Mouse (Mus musculus) hindbrain, embryonic 14.5 days (tissue): Measurements from ENCODE around the gene Atat1. TPM values are rescaled to one million over a fixed set of nuclear protein-coding genes. Genes with fewer than 3 reads are reported as not detected.

Experiments
- ATAC-seq: fragments of 200-750 bp; cut with Nextera tagmentation; 2 replicates; pipeline ENCODE4 v1.8.0; 2017; ENCODE audit warnings: moderate number of reproducible peaks, mild to moderate bottlenecking, moderate TSS enrichment, moderate library complexity; ENCODE audit not compliant: low FRiP score
- DNase-seq: peaks from one replicate; pipeline ENCODE4 v3.0.0-alpha.2; 2015; ENCODE audit warnings: low spot score
- H3K27ac ChIP-seq: fragments of 300-500 bp; sonication (generic); 2 replicates; pipeline ENCODE4 v1.5.1; 2014; ENCODE audit warnings: mild to moderate bottlenecking, moderate library complexity
- H3K27me3 ChIP-seq: fragments of 300-500 bp; sonication (generic); 2 replicates; pipeline ENCODE4 v1.6.1; 2014; ENCODE audit warnings: mild to moderate bottlenecking, low read length, mixed read lengths; ENCODE audit not compliant: control insufficient read depth, insufficient read depth
- H3K36me3 ChIP-seq: fragments of 300-500 bp; sonication (generic); replicated peaks from 2 replicates; pipeline ENCODE4 v1.6.1; 2014; ENCODE audit not compliant: control insufficient read depth, insufficient read depth
- H3K4me1 ChIP-seq: fragments of 300-500 bp; sonication (generic); replicated peaks from 2 replicates; pipeline ENCODE4 v1.6.1; 2014; ENCODE audit warnings: antibody characterized with exemption, low read length, mixed read lengths; ENCODE audit not compliant: control insufficient read depth, insufficient read depth
- H3K4me2 ChIP-seq: fragments of 300-500 bp; sonication (generic); replicated peaks from 2 replicates; pipeline ENCODE4 v1.6.1; 2014; ENCODE audit warnings: mild to moderate bottlenecking, moderate library complexity
- H3K4me3 ChIP-seq: fragments of 300-500 bp; sonication (generic); replicated peaks from 2 replicates; pipeline ENCODE4 v1.5.1; 2014; ENCODE audit warnings: mild to moderate bottlenecking, low read length
- H3K9ac ChIP-seq: fragments of 300-500 bp; sonication (generic); 2 replicates; pipeline ENCODE4 v1.6.1; 2014
- H3K9me3 ChIP-seq: fragments of 300-500 bp; sonication (generic); 2 replicates; pipeline ENCODE4 v1.6.1; 2016; ENCODE audit warnings: low read length; ENCODE audit not compliant: control insufficient read depth
- WGBS: fragments of 180-500 bp; shearing (Covaris S2); extraction: QIAGEN DNeasy Blood & Tissue Kit; methylation state at CpG from one replicate; pipeline ENCODE4 v1.1.7; 2014; 5-methylcytosine and 5-hydroxymethylcytosine counted together
- polyA plus RNA-seq: library from polyadenylated mRNA; unstranded; fragments of >200 nt; fragmentation: Nextera tagmentation; extraction: Ambion mirVana; gene quantifications from 2 replicates; pipeline ENCODE4 v1.2.1, GENCODE M21; 2014

The Atat1 gene
- polyA plus RNA-seq, 1 experiment from 2014 or later: 408 TPM

DNA sequence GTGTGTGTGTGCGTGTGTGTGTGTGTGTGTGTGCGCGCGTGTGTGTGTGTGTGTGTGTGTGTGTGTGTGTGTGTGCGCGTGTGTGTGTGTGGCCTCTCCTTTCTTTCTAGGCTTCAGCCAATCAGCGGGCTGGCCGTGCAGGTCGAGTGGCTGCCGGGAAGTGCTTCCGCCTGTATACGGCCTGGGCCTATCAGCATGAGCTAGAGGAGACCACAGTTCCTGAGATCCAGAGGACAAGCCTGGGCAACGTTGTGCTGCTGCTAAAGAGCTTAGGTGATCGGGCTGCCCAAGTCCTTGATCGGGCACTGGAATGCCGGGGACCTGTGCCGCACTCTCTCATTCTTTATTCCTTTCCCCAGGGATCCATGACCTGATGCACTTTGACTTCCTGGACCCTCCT lies 22.1 kb downstream of the Atat1 start:
- H3K9ac ChIP-seq: no peak overlapping the region
- peaks cover 97% of the 10 kb centered on the region for H3K36me3 ChIP-seq
- ATAC-seq (no peak), DNase-seq (no peak)
- H3K9me3 ChIP-seq: no peaks in the 10 kb centered on the region
- WGBS: 72% methylated on average over 17 of the region's 17 CpGs
- H3K27me3 ChIP-seq: no peaks in the 10 kb centered on the region
- H3K4me2 ChIP-seq: no peak overlapping the region
- no peak overlapping the region for H3K4me3 ChIP-seq
- H3K27ac ChIP-seq: no peak overlapping the region
- H3K4me1 ChIP-seq: no peaks in the 10 kb centered on the region

DNA sequence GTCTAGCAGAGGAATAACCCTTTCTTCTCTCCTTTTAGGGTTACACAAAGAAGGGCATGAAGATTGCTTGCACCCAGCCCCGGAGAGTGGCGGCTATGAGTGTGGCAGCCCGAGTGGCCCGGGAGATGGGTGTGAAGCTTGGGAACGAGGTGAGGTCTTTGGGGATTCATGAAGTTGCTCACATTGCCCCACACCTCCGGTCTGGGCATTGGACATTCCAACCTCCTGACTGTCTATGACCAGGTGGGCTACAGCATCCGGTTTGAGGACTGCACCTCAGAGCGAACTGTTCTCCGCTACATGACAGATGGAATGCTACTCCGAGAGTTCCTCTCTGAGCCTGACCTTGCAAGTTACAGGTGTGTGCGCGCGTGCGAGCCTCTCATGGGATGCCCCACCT lies 26.1 kb downstream of the Atat1 start:
- WGBS: 98% methylated on average over 14 of the region's 14 CpGs
- no peak for ATAC-seq
- Histone ChIP-seq H3K4me1 (peaks cover 7% of the 10 kb centered on the region), H3K9ac (no peak overlapping the region), H3K27ac (no peak overlapping the region), H3K36me3 (peaks cover 71% of the 10 kb centered on the region), H3K27me3 (no peaks in the 10 kb centered on the region), H3K9me3 (no peaks in the 10 kb centered on the region), H3K4me3 (no peak overlapping the region), H3K4me2 (no peak overlapping the region)
- no peak for DNase-seq

DNA sequence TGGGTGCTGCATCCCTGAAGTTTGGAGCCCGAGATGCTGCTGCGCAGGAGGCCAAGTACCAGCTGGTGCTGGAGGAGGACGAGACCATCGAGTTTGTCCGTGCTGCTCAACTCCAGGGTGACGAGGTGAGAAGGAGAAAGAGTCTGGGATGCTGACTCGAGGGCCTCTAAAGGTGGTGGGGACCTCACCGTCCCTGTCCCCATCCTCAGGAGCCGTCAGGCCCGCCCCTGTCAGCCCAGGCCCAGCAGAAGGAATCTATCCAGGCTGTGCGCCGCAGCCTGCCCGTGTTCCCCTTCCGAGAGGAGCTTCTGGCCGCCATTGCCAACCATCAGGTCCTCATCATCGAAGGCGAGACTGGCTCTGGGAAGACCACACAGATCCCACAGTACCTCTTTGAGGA lies 27.0 kb downstream of the Atat1 start:
- ATAC-seq (no peak), DNase-seq (no peak)
- Histone ChIP-seq H3K4me2 (no peak overlapping the region), H3K9ac (no peak overlapping the region), H3K36me3 (peaks cover 63% of the 10 kb centered on the region), H3K4me1 (peaks cover 7% of the 10 kb centered on the region), H3K27me3 (no peaks in the 10 kb centered on the region), H3K4me3 (no peak overlapping the region), H3K9me3 (no peaks in the 10 kb centered on the region), H3K27ac (no peak overlapping the region)
- WGBS: 95% methylated on average over 17 of the region's 17 CpGs

DNA sequence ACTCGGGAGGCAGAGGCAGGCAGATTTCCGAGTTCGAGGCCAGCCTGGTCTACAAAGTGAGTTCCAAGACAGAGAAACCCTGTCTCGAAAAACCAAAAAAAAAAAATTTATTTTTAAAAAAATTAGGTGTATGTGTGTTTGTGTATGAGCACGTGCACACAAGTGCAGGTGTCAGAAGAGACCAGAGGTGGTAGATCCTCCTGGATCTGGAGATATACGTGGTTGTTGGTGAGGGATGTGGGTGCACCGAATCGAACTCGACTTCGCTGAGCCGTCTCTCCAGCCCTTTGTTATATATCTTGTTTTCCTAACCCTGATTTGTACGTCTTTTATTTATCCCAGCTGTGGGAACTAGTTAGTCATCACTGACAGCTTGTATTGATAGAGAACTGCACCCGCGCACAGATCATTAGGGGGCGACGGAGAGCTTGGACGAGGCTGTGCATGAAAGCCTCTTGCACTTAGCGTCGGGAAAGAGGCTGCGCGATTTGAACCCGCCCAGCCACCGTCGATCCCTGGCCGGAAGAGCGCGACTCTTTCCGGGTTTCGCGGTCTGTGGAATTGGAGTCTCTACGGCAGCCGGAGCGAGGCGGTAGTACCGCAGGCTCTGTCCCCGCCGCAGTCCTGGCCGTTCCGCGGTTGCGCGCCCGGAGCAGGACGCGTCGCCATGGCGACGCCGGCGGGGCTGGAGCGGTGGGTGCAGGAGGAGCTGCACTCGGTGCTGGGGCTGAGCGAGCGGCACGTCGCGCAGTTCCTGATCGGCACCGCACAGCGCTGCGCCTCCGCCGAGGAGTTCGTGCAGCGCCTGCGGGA lies 30.4 kb downstream of the Atat1 start, which contains the start of gene Dhx16:
TSS of gene Dhx16 (plus strand) at position 575 of the 813 bp plus-strand sequence.
- H3K9me3 ChIP-seq: no peaks in the 10 kb centered on the region
- peak within 1 kb of the TSS; percentile 86 for H3K9ac ChIP-seq
- DNase-seq: peak; percentile 97
- peak within 1 kb of the TSS; percentile 96 for H3K4me3 ChIP-seq
- peaks cover 54% of the 10 kb centered on the region for H3K36me3 ChIP-seq
- 6% methylated on average over 66 of the region's 66 CpGs for WGBS
- H3K4me2 ChIP-seq: peak within 1 kb of the TSS; percentile 82
- peak within 1 kb of the TSS; percentile 77 for H3K27ac ChIP-seq
- H3K4me1 ChIP-seq: peaks cover 7% of the 10 kb centered on the region
- no peaks in the 10 kb centered on the region for H3K27me3 ChIP-seq
- peak; percentile 90 for ATAC-seq

DNA sequence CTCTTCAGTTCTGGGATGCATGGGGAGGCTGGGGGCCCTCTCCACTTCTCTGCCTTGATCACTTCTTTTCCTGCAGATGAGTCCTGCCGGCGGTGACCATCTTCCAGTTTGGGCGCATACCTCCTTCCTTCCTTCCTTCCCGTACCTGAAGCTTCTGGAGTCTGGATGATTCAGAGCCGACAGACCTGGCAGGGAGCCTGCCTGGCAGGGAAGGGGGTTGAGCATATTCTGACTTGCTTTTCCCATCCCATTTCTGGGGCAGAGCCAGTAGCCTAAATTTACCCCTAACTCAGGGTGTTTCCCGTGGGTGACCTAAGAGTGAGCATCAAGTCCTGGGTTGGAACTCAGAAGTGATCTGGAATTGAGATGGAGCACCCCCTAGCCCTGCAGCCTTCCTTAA lies 35.2 kb downstream of the Atat1 start:
- H3K36me3 ChIP-seq: peaks cover 44% of the 10 kb centered on the region
- H3K27ac ChIP-seq: no peak overlapping the region
- ATAC-seq (no peak), DNase-seq (no peak)
- H3K4me3 ChIP-seq: no peak overlapping the region
- WGBS: 85% methylated on average over 6 of the region's 6 CpGs
- no peaks in the 10 kb centered on the region for H3K27me3 ChIP-seq
- H3K9me3 ChIP-seq: no peaks in the 10 kb centered on the region
- peaks cover 33% of the 10 kb centered on the region for H3K4me1 ChIP-seq
- no peak overlapping the region for H3K4me2 ChIP-seq
- H3K9ac ChIP-seq: no peak overlapping the region

DNA sequence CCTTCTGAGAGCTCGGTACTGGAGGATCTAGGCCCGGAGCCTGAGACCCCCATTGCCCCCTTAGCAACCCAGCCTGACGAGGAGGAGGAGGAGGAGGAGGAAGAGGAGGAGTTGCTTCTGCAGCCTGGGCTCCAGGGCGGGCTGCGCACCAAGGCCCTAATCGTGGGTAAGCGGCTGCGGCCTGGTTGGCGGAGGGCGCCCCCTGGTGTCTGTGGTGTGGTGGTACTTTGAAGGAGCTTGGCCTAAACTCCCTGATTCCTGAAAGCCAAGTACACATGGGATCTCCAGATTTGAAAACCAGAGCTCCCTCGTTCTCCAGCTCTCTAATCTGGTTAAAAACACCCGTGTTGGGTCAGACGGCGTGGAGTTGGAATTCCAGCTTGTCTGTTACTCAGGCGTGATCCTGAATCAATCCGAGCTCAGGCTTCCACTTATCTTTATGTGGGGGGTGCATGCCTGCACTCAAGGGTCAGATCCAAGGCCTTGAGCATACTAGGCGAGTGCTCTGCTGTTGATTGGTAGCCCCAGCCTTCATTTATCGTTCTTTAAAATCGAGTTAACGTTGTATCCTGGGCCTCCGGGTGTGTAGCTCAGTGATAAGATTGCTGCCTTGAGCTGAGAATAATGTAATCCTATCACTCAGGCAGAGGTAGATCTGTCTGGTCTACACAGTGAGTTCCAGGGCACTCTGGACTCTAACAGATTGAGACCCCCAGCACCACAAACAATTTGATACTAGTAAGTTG lies 35.9 kb downstream of the Atat1 start:
- ATAC-seq: peak; percentile 25; the same call in 1 of the 2 replicates
- WGBS: 34% methylated on average over 21 of the region's 21 CpGs
- H3K4me2 ChIP-seq: peak overlapping the region; percentile 24

DNA sequence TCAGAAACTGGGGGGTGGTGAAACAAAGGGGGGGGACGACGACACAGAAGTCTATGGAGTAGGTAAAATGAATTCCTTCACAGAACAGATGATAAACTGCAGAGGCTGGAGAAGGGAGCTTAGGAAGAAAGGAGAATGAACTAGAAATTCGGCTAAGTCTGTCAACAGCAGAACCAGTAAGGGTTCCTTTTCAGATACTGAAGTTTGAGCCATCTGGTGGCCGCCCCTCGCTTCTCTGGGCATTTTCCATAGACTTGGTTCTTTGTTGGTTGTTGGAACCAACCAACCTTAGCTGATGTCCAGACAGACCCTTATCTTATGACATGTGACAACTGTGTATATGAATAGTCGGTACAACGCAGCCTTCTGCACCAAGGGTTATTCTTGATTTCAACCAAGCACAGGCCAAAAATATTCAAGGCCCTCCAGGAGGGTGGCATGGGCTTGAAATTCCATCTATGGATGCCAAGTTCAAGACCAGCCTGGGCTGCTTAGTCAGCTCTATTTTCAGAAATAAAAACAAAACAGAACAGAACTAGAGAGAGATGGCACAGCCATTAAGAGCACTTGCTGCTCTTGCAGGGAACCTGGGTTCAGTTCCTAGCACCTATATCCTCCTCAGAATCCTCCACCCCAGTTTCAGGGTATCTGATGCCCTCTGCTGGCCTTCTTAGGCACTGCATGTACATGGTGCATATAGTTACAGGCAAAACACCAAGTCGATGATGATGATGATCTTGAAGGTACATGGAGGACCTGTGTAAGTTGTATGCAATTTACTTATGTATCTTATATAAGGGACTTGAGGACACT lies 38.8 kb downstream of the Atat1 start:
- peaks cover 58% of the 10 kb centered on the region for H3K4me1 ChIP-seq
- ATAC-seq: no peak

More for the DNA sequence above, 35.9 kb downstream of the Atat1 start:
- Histone ChIP-seq H3K36me3 (peaks cover 44% of the 10 kb centered on the region), H3K4me3 (no peak overlapping the region), H3K4me1 (peaks cover 40% of the 10 kb centered on the region), H3K9me3 (no peaks in the 10 kb centered on the region), H3K27ac (no peak overlapping the region), H3K27me3 (no peaks in the 10 kb centered on the region), H3K9ac (peak overlapping the region; percentile 28; the same call in 1 of the 2 replicates)
- peak; percentile 77 for DNase-seq

DNA sequence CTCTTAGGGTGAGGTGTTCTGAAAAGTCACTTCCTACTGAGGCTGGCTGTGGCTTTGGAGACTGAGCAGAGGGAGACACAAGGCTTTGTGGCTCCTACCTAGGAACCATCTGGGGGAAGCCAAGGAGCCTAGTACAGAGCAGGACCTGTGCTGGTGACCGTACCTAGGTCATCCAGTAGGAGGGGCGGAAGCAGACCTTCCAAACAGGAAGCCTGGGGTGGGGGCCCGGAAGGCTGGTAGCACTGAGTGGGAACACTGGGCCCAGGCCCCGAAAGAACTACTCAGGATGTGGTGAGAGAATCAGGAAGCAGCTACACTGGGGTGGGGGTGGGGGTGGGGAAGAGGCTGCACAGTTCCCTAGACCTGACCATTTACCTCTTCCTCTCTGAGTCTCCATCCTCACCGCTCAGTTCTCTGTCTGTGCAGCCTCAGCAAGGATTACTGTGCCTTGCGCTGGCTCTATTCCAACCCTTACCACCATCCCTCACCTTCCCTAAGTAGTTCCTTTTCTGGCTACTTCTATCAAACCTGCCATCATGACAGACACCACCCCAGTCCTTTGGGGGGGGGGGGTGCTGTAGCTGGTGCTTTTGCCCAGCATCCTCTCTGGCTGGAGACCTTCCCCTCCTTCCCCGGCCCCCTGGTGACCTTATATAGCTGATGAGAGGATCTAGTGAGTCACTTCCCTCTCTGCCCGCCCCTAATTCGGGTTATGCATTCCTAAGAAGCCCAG lies 39.6 kb downstream of the Atat1 start:
- Histone ChIP-seq H3K9ac (peak overlapping the region; percentile 95), H3K4me3 (peak overlapping the region; percentile 75), H3K27me3 (no peaks in the 10 kb centered on the region), H3K9me3 (no peaks in the 10 kb centered on the region), H3K36me3 (peaks cover 35% of the 10 kb centered on the region), H3K4me2 (peak overlapping the region; percentile 99), H3K27ac (peak overlapping the region; percentile 98), H3K4me1 (peaks cover 59% of the 10 kb centered on the region)
- no peak for ATAC-seq
- no peak for DNase-seq
- WGBS: 71% methylated on average over 9 of the region's 9 CpGs

More for the DNA sequence above, 38.8 kb downstream of the Atat1 start:
- Histone ChIP-seq H3K27ac (peak overlapping the region; percentile 98; the same call in 1 of the 2 replicates), H3K36me3 (peaks cover 41% of the 10 kb centered on the region), H3K9me3 (no peaks in the 10 kb centered on the region), H3K27me3 (no peaks in the 10 kb centered on the region), H3K4me3 (peak overlapping the region; percentile 75), H3K9ac (peak overlapping the region; percentile 95), H3K4me2 (peak overlapping the region; percentile 99)
- 92% methylated on average over 8 of the region's 8 CpGs for WGBS
- no peak for DNase-seq
